Mouse (Mus musculus): ENCODE data around the gene Tmsb15a. TPM values are rescaled to one million over a fixed set of nuclear protein-coding genes. Genes with fewer than 3 reads are reported as not detected.

The Tmsb15a gene
- total and polyA plus RNA-seq, 3 experiments: not detected

DNA sequence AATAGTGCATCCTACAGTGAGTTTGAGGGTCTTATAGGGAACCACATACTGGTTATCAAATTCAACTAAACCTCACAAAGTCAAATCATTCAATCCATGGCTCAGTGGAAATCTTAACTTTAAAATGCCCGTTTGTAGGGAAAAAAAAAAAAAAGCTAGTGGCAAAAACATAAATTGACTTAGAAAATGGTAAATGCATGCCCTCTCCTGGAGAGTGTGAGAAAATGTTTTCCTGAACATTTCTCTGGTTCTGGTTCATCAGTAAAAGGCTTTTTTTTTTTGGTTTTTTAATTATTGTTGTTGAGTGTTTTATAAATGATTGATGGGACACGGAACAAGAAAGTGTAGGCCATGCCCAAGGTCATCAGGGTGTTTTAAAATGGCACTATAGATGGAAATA is 20.7 kb downstream of the Tmsb15a start:
- H3K36me3 ChIP-seq (replicated peaks in 1 of 2; ENCODE audit: control insufficient read depth in 1 of 2, insufficient read depth in 1 of 2, low read length in 1 of 2): no peaks in the 10 kb centered on the region
- in situ Hi-C loops (cut with MboI; ENCODE audit: low pct_ligation_motif_present, low pct_unique_long_range_greater_than_20kb, low sequenced_read_pairs): no loop called here
- no peaks in the 10 kb centered on the region for H3K79me2 ChIP-seq (replicated peaks; ENCODE audit: control insufficient read depth, extremely low read depth, insufficient read depth, poor library complexity, severe bottlenecking)
- H3K27me3 ChIP-seq (replicated peaks): no peaks in the 10 kb centered on the region
- no peak overlapping the region for H3K4me3 ChIP-seq (replicated peaks in 1 of 3; ENCODE audit: low read depth in 2 of 3, low read length in 2 of 3, poor library complexity in 1 of 3)
- no peak overlapping the region for H3K9ac ChIP-seq (ENCODE audit: insufficient read depth, low read depth)
- no peaks in the 10 kb centered on the region for H3K9me3 ChIP-seq (replicated peaks; ENCODE audit: low read length)
- dilution Hi-C loops (cut with MboI; ENCODE audit: extremely low pct_ligation_motif_present, extremely low pct_unique_long_range_greater_than_20kb, low sequenced_read_pairs): no loop called here
- TF ChIP-seq JUN (IDR thresholded peaks at IDR 0.05; ENCODE audit: insufficient read depth, low read depth, low read length): no peak
- TF ChIP-seq RAD21 (IDR thresholded peaks at IDR 0.05; ENCODE audit: low read depth, low read length): peak; percentile 48
- no peak for TF ChIP-seq MAZ (IDR thresholded peaks at IDR 0.05; ENCODE audit: low read depth, low read length)
- TF ChIP-seq ETS1 (conservative IDR thresholded peaks at IDR 0.05; ENCODE audit: low read depth, low read length): no peak
- no peak for TF ChIP-seq TCF12 (IDR thresholded peaks at IDR 0.05; ENCODE audit: low read depth, low read length)
- TF ChIP-seq ZNF384 (IDR thresholded peaks at IDR 0.05; ENCODE audit: low read depth, low read length): peak; percentile 93
- TF ChIP-seq ZKSCAN1 (IDR thresholded peaks at IDR 0.05; ENCODE audit: borderline replicate concordance, low read depth, low read length): no peak
- TF ChIP-seq CTCF (conservative IDR thresholded peaks at IDR 0.05 in 1 of 2, IDR thresholded peaks at IDR 0.05 in 1 of 2; ENCODE audit: low read depth in 2 of 2, low read length in 2 of 2): peak in 1 of 2 experiments; percentile 46; a peak in 2 of 4 replicates
- TF ChIP-seq NRF1 (IDR thresholded peaks at IDR 0.05; ENCODE audit: low read depth, low read length): no peak
- no peak for TF ChIP-seq NELFE (IDR thresholded peaks at IDR 0.05; ENCODE audit: low read depth, low read length)
- no peak for TF ChIP-seq MAFK (IDR thresholded peaks at IDR 0.05; ENCODE audit: insufficient replicate concordance, low read length)
- no peak for TF ChIP-seq KAT2A (IDR thresholded peaks at IDR 0.05; ENCODE audit: insufficient replicate concordance, low read length)
- TF ChIP-seq JUND (conservative IDR thresholded peaks at IDR 0.05; ENCODE audit: low read depth, low read length): no peak
- TF ChIP-seq E2F4 (IDR thresholded peaks at IDR 0.05; ENCODE audit: insufficient replicate concordance, low read depth, low read length): no peak
- TF ChIP-seq POLR2A (IDR thresholded peaks at IDR 0.05; ENCODE audit: low read depth, low read length): no peak
- no peak for TF ChIP-seq POLR2AphosphoS2 (IDR thresholded peaks at IDR 0.05; ENCODE audit: low read depth, low read length)
- TF ChIP-seq SMC3 (IDR thresholded peaks at IDR 0.05; ENCODE audit: low read depth, low read length): peak; percentile 29; the same call in 1 of the 2 replicates
- TF ChIP-seq MEF2A (IDR thresholded peaks at IDR 0.05; ENCODE audit: borderline replicate concordance, low read depth, low read length): no peak
- no peak overlapping the region for H3K4me2 ChIP-seq (ENCODE audit: insufficient read depth, low read depth, poor library complexity, severe bottlenecking)
- no peak for DNase-seq (ENCODE audit: extremely low read depth)
- H3K27ac ChIP-seq (ENCODE audit: insufficient read depth, low read depth): no peak overlapping the region
- no peaks in the 10 kb centered on the region for H3K4me1 ChIP-seq (ENCODE audit: control insufficient read depth in 1 of 2, insufficient read depth in 2 of 2)

GRCm38 (mm10) chrX:135703111-135703510 is 21.9 kb downstream of the Tmsb15a start:
- no peak overlapping the region for H3K4me2 ChIP-seq (ENCODE audit: insufficient read depth, low read depth, poor library complexity, severe bottlenecking)
- H3K27me3 ChIP-seq (replicated peaks): no peaks in the 10 kb centered on the region
- peak; percentile 87 for TF ChIP-seq MAFK (IDR thresholded peaks at IDR 0.05; ENCODE audit: insufficient replicate concordance, low read length)
- TF ChIP-seq POLR2A (IDR thresholded peaks at IDR 0.05; ENCODE audit: low read depth, low read length): no peak
- no peak for TF ChIP-seq ZNF384 (IDR thresholded peaks at IDR 0.05; ENCODE audit: low read depth, low read length)
- TF ChIP-seq SMC3 (IDR thresholded peaks at IDR 0.05; ENCODE audit: low read depth, low read length): no peak
- H3K36me3 ChIP-seq (replicated peaks in 1 of 2; ENCODE audit: control insufficient read depth in 1 of 2, insufficient read depth in 1 of 2, low read length in 1 of 2): no peaks in the 10 kb centered on the region
- dilution Hi-C loops (cut with MboI; ENCODE audit: extremely low pct_ligation_motif_present, extremely low pct_unique_long_range_greater_than_20kb, low sequenced_read_pairs): no loop called here
- H3K4me1 ChIP-seq (ENCODE audit: control insufficient read depth in 1 of 2, insufficient read depth in 2 of 2): no peaks in the 10 kb centered on the region
- no peak overlapping the region for H3K4me3 ChIP-seq (replicated peaks in 1 of 3; ENCODE audit: low read depth in 2 of 3, low read length in 2 of 3, poor library complexity in 1 of 3)
- no peak overlapping the region for H3K27ac ChIP-seq (ENCODE audit: insufficient read depth, low read depth)
- in situ Hi-C loops (cut with MboI; ENCODE audit: low pct_ligation_motif_present, low pct_unique_long_range_greater_than_20kb, low sequenced_read_pairs): no loop called here
- no peak overlapping the region for H3K9ac ChIP-seq (ENCODE audit: insufficient read depth, low read depth)
- H3K9me3 ChIP-seq (replicated peaks; ENCODE audit: low read length): no peaks in the 10 kb centered on the region
- no peak for DNase-seq (ENCODE audit: extremely low read depth)
- H3K79me2 ChIP-seq (replicated peaks; ENCODE audit: control insufficient read depth, extremely low read depth, insufficient read depth, poor library complexity, severe bottlenecking): no peaks in the 10 kb centered on the region

Measured in CH12.LX (cell line).